Mouse (Mus musculus) liver, embryonic 18 days (tissue): ENCODE results near the gene Efhc1. TPM values are rescaled to one million over a fixed set of nuclear protein-coding genes. Genes with fewer than 3 reads are reported as not detected.

Experiments
- polyA plus RNA-seq: library from polyadenylated mRNA; depleted of rRNA; stranded (reverse); fragments of >200 nt; gene quantifications from 2 replicates; pipeline ENCODE4 v1.2.3, GENCODE M21; 2012; rRNA removed

Efhc1 gene
- 0.43 and 0.52 TPM in 2 replicates for polyA plus RNA-seq

DNA sequence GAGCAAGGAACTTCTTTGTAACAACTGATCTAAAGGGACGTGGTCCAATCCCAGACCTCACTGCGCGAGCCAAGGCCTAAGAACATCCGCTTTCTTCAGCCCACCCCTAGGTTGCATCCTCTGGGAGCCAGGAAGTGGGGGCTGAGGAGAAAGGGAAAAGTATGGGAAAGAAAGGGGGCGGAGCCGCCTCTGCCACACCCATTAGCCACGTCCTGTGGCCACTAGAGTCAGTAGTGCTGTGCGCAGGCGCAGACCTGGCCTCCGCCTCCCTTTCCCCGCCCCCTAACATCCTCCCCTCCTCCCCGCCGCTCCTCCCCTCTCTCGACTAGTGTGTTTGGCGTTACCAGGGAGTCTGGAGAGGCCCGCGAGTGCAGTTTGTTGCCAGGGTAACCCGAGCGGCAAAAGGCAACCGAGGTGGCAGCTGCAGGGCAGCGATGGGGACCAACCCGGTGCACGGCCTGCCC is at the start of gene Efhc1:
TSS of gene Efhc1 (plus strand) at position 327 of the 464 bp plus-strand sequence.

Other genes with a start within 250 kb of the Efhc1 start
- gene Il17a, start 220.7 kb upstream of the Efhc1 start, polyA plus RNA-seq: not detected in 2 replicates
- 0.07 and 0.12 TPM in 2 replicates for gene Il17f, start 161.0 kb upstream of the Efhc1 start, polyA plus RNA-seq
- gene Mcm3, start 131.3 kb upstream of the Efhc1 start, polyA plus RNA-seq: 44.7 and 47.3 TPM in 2 replicates
- 0.16 TPM in 2 replicates for gene Paqr8, start 61.0 kb upstream of the Efhc1 start, polyA plus RNA-seq
- gene Tram2, start 127.6 kb downstream of the Efhc1 start, polyA plus RNA-seq: 3.5 and 5.2 TPM in 2 replicates